Mouse (Mus musculus) forebrain, embryonic 11.5 days (tissue): Measurements from ENCODE around the gene Soat1. TPM values are rescaled to one million over a fixed set of nuclear protein-coding genes. Genes with fewer than 3 reads are reported as not detected.

ENCODE experiments used
- ATAC-seq: fragments of 200-750 bp; cut with Nextera tagmentation; replicated peaks from 2 replicates; pipeline ENCODE4 v1.8.0; 2017; ENCODE audit warnings: moderate TSS enrichment; ENCODE audit not compliant: low FRiP score
- DNase-seq: peaks from one replicate; pipeline ENCODE4 v3.0.0-alpha.2; 2017; ENCODE audit warnings: low spot score
- H3K27ac ChIP-seq: fragments of 300-500 bp; sonication (generic); 2 replicates; pipeline ENCODE4 v1.5.1; 2014; ENCODE audit warnings: low read depth, low read length
- H3K27me3 ChIP-seq: fragments of 300-500 bp; sonication (generic); 2 replicates; pipeline ENCODE4 v1.6.1; 2014; ENCODE audit warnings: mild to moderate bottlenecking, low read length, mixed read lengths; ENCODE audit not compliant: control insufficient read depth, insufficient read depth
- H3K36me3 ChIP-seq: fragments of 300-500 bp; sonication (generic); 2 replicates; pipeline ENCODE4 v1.6.1; 2014; ENCODE audit warnings: mild to moderate bottlenecking, low read length, moderate library complexity, mixed read lengths; ENCODE audit not compliant: control insufficient read depth, insufficient read depth
- H3K4me1 ChIP-seq: fragments of 300-500 bp; sonication (generic); replicated peaks from 2 replicates; pipeline ENCODE4 v1.6.1; 2014; ENCODE audit warnings: low read length, mixed read lengths; ENCODE audit not compliant: control insufficient read depth, insufficient read depth
- H3K4me2 ChIP-seq: fragments of 300-500 bp; sonication (generic); 2 replicates; pipeline ENCODE4 v1.6.1; 2014; ENCODE audit warnings: low read depth, mild to moderate bottlenecking, low read length, moderate library complexity, mixed read lengths; ENCODE audit not compliant: severe bottlenecking
- H3K4me3 ChIP-seq: fragments of 300-500 bp; sonication (generic); 2 replicates; pipeline ENCODE4 v1.5.1; 2014; ENCODE audit warnings: low read depth, low read length
- H3K9ac ChIP-seq: fragments of 300-500 bp; sonication (generic); 2 replicates; pipeline ENCODE4 v1.6.1; 2014; ENCODE audit warnings: low read length
- H3K9me3 ChIP-seq: fragments of 300-500 bp; sonication (generic); 2 replicates; pipeline ENCODE4 v1.6.1; 2016; ENCODE audit warnings: low read length, mixed read lengths; ENCODE audit not compliant: control insufficient read depth
- WGBS: fragments of 180-500 bp; shearing (Covaris S2); extraction: QIAGEN DNeasy Blood & Tissue Kit; methylation state at CpG from one replicate; pipeline ENCODE4 v1.1.7; 2014; 5-methylcytosine and 5-hydroxymethylcytosine counted together
- polyA plus RNA-seq: library from polyadenylated mRNA; unstranded; fragments of >200 nt; fragmentation: Nextera tagmentation; extraction: Ambion mirVana; gene quantifications from 2 replicates; pipeline ENCODE4 v1.2.1, GENCODE M21; 2014

The Soat1 gene
- polyA plus RNA-seq, 1 experiment from 2014 or later: 25.8 TPM

DNA sequence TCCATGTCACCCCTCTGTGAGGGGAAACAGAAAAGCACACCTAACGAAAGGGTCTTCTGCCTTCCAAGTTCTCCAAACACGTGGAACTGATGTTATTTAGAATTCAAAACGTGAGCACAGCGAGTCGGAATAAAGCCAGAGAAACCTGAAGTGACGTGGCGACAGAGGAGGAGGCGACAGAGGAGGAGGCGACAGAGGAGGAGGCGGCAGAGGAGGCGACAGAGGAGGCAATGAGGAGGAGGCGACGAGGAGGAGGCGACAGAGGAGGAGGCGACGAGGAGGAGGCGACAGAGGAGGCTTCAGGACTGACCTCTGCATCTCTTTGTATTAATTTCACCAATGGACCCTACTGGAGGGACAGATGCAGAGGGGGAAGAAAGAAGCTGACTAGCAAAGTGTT lies 24.4 kb downstream of the Soat1 start:
- 78% methylated on average over 17 of the region's 17 CpGs for WGBS

DNA sequence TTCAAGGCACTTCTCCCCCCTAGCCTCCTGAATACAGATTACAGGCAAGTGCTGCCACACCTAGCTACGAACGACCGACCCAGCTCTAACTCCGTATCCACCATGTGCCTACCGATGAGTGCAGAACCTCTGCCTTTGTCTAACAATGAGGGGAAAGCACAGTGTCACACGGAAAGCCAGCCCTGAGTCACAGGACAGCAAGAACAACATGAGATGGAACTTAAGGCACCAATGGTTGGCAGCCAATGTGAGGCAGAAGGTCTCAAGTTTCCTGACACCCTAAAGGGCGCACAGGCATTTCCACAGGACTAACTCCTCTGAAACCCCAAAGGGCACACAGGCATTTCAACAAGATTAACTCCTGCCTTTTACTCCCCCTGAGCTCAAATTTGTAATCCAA lies 25.0 kb downstream of the Soat1 start:
- no peaks in the 10 kb centered on the region for H3K36me3 ChIP-seq
- H3K4me3 ChIP-seq: no peak overlapping the region
- H3K4me1 ChIP-seq: 0 out of 2 replicates have a peak, but pooled peaks cover 2% of the 10 kb centered on the region
- H3K4me2 ChIP-seq: no peak overlapping the region
- WGBS: 84% methylated on average over 7 of the region's 7 CpGs
- no peak overlapping the region for H3K27ac ChIP-seq
- H3K9me3 ChIP-seq: no peaks in the 10 kb centered on the region
- no peak for DNase-seq
- no peaks in the 10 kb centered on the region for H3K27me3 ChIP-seq
- H3K9ac ChIP-seq: no peak overlapping the region
- ATAC-seq: no peak

More for the DNA sequence above, 24.4 kb downstream of the Soat1 start:
- Histone ChIP-seq H3K9ac (no peak overlapping the region), H3K36me3 (no peaks in the 10 kb centered on the region), H3K27ac (no peak overlapping the region), H3K4me1 (0 out of 2 replicates have a peak, but pooled peaks cover 2% of the 10 kb centered on the region), H3K4me2 (no peak overlapping the region), H3K27me3 (no peaks in the 10 kb centered on the region), H3K9me3 (no peaks in the 10 kb centered on the region), H3K4me3 (no peak overlapping the region)
- no peak for ATAC-seq
- DNase-seq: no peak

DNA sequence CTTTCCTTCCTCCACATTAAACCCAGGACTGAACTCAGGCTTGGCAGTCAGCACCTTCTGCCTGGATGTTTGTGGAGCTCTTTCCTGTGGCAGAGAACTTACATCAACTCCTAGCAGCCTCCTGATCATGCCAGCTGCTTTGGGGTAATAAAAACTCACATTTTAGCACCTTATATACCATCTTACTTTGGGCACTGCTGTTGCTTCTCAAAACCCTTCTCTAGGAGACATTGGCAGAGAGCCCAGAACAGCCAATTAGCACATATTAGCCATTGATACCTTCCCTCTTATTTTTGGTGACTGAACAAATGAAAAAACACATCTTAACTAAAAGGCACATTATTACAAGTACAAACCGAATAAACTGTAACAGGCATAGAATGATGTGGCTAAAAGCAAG lies 29.1 kb downstream of the Soat1 start:
- H3K4me3 ChIP-seq: no peak overlapping the region
- no peak overlapping the region for H3K9ac ChIP-seq
- H3K27me3 ChIP-seq: no peaks in the 10 kb centered on the region
- 87% methylated on average over 1 of the region's 1 CpGs for WGBS
- no peak for DNase-seq
- no peak overlapping the region for H3K27ac ChIP-seq
- H3K36me3 ChIP-seq: no peaks in the 10 kb centered on the region; the same call in 1 of the 2 replicates
- no peak overlapping the region for H3K4me2 ChIP-seq
- no peak for ATAC-seq
- H3K9me3 ChIP-seq: no peaks in the 10 kb centered on the region
- H3K4me1 ChIP-seq: no peaks in the 10 kb centered on the region

GRCm38 (mm10) chr1:156442776-156443175 lies 31.4 kb downstream of the Soat1 start:
- H3K9ac ChIP-seq: no peak overlapping the region
- H3K4me2 ChIP-seq: no peak overlapping the region
- no peak overlapping the region for H3K4me3 ChIP-seq
- no peaks in the 10 kb centered on the region for H3K4me1 ChIP-seq
- 89% methylated on average over 6 of the region's 6 CpGs for WGBS
- H3K27ac ChIP-seq: no peak overlapping the region
- H3K36me3 ChIP-seq: no peaks in the 10 kb centered on the region; the same call in 1 of the 2 replicates
- ATAC-seq (no peak), DNase-seq (no peak)
- H3K9me3 ChIP-seq: no peaks in the 10 kb centered on the region
- no peaks in the 10 kb centered on the region for H3K27me3 ChIP-seq

DNA sequence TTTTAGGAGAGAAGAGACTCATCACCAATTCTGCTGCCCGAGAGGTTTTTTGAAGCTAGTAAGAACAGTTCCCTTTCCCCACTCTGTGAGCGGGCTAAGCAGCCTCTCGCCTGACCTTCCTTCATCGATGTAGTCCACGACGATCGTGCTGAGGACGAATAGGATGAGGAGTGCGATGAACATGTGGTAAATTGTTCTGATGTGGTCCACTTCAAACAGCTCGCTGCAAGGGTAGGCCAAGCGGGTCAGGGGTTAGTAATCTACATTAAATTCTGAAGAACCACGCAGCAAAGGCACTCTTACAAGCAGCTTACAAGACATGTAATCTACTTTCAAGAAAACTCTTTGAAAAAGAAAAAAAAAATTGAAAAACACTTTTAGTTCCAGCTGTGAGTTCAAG lies 31.9 kb downstream of the Soat1 start:
- no peak overlapping the region for H3K4me2 ChIP-seq
- no peaks in the 10 kb centered on the region for H3K4me1 ChIP-seq
- no peak for DNase-seq
- no peak overlapping the region for H3K27ac ChIP-seq
- H3K9ac ChIP-seq: no peak overlapping the region
- H3K9me3 ChIP-seq: no peaks in the 10 kb centered on the region
- no peak overlapping the region for H3K4me3 ChIP-seq
- no peaks in the 10 kb centered on the region; the same call in 1 of the 2 replicates for H3K36me3 ChIP-seq
- 93% methylated on average over 12 of the region's 12 CpGs for WGBS
- no peak for ATAC-seq
- H3K27me3 ChIP-seq: no peaks in the 10 kb centered on the region

DNA sequence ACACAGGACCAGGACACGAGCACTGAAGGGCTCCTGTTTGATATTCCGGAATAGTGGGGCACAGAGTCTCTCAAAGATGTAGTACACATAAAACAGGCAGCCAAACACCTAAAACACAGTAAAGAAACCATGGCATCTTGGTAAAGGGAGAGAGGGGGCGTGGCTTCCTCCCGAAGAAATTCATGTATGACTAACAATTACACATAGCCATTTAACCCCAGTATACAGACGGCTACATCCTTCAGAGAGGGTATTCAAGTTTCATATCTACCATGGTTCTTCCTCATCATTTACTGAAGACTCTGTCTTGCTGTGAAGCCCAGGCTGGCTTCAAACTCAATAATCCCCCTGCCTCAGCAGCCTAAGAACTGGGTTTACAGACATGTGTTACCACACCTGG lies 36.4 kb downstream of the Soat1 start:
- Histone ChIP-seq H3K36me3 (peaks cover 3% of the 10 kb centered on the region), H3K9ac (no peak overlapping the region), H3K4me1 (no peaks in the 10 kb centered on the region), H3K4me2 (no peak overlapping the region), H3K4me3 (no peak overlapping the region), H3K27ac (no peak overlapping the region), H3K27me3 (no peaks in the 10 kb centered on the region), H3K9me3 (no peaks in the 10 kb centered on the region)
- ATAC-seq: no peak
- DNase-seq: no peak
- WGBS: 92% methylated on average over 5 of the region's 5 CpGs

DNA sequence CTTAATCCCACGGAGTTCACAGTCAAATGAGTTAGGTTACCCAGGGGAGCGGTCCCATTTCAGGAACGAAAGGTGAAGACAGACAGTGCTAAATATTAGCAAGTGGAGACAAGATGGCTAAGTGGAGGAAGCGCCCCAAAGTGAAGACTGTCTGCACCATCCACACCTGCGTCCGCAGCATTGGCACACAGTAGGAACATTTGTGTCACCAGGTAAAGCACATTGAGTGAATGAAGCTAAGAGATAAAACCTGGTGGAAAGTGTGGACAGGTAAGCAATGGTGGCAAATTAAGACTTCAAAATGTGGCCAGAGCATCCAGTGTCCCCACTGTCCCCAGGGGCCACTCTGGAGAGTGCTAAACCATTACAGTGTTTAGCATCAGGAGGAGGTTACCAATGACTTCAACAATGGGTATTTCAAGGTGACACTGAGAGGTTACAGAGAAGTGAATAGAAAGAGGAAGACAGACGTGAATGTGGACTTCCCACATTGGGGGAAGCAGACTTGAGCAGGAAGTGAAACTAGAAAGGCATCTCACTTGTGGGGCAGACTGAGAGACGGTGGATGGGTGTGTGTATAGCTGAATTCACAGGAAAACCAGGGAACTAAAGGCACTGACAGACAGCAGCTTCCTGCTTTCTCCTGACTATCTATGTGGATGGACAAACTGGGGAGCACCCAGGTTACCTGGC lies 37.0 kb downstream of the Soat1 start:
- Histone ChIP-seq H3K4me2 (no peak overlapping the region), H3K27me3 (no peaks in the 10 kb centered on the region), H3K27ac (no peak overlapping the region), H3K36me3 (peaks cover 3% of the 10 kb centered on the region), H3K4me3 (no peak overlapping the region), H3K9me3 (no peaks in the 10 kb centered on the region), H3K4me1 (no peaks in the 10 kb centered on the region), H3K9ac (no peak overlapping the region)
- 94% methylated on average over 8 of the region's 8 CpGs for WGBS
- no peak for DNase-seq
- no peak for ATAC-seq

GRCm38 (mm10) chr1:156433497-156433896 lies 40.6 kb downstream of the Soat1 start:
- no peak overlapping the region for H3K27ac ChIP-seq
- no peak overlapping the region for H3K9ac ChIP-seq
- 92% methylated on average over 3 of the region's 3 CpGs for WGBS
- H3K4me1 ChIP-seq: no peaks in the 10 kb centered on the region
- H3K36me3 ChIP-seq: peaks cover 3% of the 10 kb centered on the region
- H3K4me2 ChIP-seq: no peak overlapping the region
- no peaks in the 10 kb centered on the region for H3K27me3 ChIP-seq
- H3K9me3 ChIP-seq: no peaks in the 10 kb centered on the region
- ATAC-seq (no peak), DNase-seq (no peak)
- H3K4me3 ChIP-seq: no peak overlapping the region

DNA sequence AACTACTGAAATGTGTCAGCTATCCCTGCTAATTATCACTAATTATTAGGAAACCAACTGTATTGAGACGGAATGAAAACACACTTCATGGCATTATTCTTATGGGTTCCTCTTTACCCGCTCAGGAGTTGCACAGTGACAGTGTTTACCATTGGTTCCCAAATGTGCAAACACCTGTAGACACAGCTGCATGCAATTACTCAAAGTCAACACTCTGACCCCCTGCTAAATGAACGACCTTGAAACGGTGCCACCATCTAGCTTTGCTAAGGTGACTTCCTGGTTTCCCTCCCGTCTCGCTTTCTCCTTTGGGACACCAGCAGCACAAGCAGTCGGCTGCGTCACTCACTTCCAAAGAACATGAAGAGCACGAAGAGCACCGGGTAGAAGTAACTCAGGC lies 41.6 kb downstream of the Soat1 start:
- Histone ChIP-seq H3K4me2 (no peak overlapping the region), H3K4me3 (no peak overlapping the region), H3K27ac (no peak overlapping the region), H3K36me3 (peaks cover 3% of the 10 kb centered on the region), H3K9ac (no peak overlapping the region), H3K27me3 (no peaks in the 10 kb centered on the region), H3K4me1 (no peaks in the 10 kb centered on the region), H3K9me3 (no peaks in the 10 kb centered on the region)
- no peak for DNase-seq
- ATAC-seq: no peak
- WGBS: 88% methylated on average over 10 of the region's 10 CpGs
